Mouse (Mus musculus): ENCODE data around the gene Foxn2.
"Not testable (repeated sequence)": the region's sequence is repeated elsewhere in the genome, so short reads cannot be mapped to it uniquely, and the experiment has no call there.

Foxn2 gene

DNA sequence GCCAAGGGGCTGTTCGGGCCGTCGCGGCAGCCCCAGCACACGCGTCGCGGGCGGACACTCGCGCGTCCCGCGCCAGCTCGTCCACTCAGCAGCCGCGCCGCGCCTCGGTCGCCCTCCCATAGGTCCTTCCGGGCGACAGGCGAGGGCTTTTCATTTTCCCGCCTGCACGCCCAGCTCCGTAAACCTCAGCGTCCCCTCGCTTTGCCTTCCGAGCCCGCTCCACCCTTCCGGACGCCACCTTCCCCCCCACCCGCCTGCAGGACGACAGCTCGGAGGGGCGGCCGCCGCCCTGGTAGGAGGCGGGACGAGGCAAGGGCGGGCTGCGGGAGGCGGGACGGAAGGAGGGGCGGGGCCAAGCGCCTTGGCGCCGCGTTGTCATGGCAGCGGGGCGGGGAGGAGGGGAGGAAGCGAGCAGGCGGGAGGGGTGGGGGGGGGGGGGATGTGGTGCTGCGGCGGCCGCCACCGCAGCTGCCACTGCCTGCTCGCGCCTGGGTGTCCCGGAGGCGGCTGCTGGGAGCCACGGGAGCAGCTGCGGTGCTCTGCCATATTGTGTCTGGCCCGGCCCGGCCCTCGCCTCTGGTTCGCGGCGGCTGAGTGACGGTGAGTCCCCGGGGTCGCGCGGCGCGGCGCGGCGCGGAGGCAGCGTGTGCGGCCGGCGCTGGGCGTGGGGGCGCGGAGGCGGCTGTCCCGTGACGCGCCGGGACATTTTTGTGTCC is at the start of gene Foxn2:
TSS of gene Foxn2 (plus strand) at position 427 of the 716 bp plus-strand sequence.
- peak; percentile 63 to 79 for DNase-seq (ENCODE audit: low spot score in 2 of 2)

DNA sequence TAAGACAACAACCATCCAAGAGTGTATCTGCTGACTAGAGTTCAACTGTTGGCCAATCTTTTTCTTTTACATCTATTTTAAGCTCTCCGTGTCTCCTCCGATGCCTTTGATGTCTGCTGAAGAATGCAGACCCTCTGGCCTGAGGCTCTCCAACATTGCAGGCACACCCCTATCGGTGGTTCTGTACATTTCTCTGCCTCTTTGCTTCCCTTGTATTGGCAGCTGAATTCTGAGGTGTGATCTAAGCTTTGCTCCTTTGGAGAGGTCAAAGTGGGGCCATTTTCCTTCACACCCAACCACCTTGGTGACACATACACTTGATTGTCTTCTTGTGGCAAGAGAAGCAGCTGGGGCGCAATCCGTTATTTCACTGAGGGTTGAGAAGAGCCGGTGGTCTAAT is 43.0 kb upstream of the Foxn2 start:
- no peak for DNase-seq (ENCODE audit: low spot score in 2 of 2)

DNA sequence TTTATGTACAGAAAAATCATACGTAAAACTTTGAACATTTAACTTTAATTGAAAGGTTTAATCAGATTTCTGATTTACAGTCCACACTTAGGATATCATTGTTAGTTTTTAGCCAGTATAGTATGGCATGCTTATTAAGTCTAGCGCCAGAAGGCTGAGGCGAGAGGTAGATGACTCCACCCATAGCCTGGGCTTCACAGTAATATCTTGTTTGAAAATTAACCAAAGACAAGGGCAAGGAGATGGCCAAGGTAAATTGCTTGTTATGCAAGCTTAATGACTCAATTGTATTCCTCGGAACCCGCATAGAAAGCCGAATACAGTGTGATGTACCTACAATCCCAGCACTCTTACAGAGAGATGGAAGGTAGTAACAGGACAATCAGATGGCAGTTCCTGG is 42.4 kb upstream of the Foxn2 start:
- no peak for DNase-seq (ENCODE audit: low spot score in 2 of 2)

DNA sequence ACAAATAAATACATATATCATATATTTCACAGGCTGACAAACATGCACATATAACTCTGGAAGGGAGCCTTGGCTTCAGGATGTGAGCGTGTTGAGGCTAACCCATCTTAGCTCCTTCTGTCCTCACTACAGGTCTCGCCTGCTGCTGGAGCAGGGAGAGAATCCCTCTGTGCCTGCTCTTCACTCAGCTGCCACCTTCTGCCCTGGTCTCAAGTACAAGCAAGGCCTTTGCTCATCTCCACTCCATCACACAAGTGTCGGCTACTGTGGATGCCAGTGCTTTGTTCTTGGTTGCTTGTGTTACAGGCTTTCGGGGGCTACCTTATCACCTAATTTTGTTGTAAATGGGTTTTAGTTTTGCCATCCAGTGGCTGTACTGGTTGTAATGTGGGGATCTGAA is 41.7 kb upstream of the Foxn2 start:
- no peak for DNase-seq (ENCODE audit: low spot score in 2 of 2)

DNA sequence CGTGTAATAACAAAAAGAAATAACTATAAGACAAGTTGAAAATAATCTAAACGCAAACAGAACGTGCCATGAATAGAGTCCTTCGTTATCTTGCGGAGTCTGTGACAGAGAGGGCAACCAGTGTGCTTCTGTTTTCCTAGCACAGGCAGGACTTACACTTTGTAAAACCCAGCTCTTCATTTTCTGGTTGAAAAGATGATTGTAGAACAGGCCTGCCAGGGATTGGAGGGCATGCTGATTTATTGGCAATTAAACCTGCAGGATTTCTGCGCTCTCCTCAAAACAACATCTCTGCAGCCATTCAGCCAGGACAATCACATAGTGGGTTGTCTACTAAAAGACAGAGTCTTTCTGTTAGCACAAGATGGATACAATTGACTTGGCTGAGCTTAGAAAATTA is 40.4 kb upstream of the Foxn2 start:
- DNase-seq (ENCODE audit: low spot score in 2 of 2), result no peak

DNA sequence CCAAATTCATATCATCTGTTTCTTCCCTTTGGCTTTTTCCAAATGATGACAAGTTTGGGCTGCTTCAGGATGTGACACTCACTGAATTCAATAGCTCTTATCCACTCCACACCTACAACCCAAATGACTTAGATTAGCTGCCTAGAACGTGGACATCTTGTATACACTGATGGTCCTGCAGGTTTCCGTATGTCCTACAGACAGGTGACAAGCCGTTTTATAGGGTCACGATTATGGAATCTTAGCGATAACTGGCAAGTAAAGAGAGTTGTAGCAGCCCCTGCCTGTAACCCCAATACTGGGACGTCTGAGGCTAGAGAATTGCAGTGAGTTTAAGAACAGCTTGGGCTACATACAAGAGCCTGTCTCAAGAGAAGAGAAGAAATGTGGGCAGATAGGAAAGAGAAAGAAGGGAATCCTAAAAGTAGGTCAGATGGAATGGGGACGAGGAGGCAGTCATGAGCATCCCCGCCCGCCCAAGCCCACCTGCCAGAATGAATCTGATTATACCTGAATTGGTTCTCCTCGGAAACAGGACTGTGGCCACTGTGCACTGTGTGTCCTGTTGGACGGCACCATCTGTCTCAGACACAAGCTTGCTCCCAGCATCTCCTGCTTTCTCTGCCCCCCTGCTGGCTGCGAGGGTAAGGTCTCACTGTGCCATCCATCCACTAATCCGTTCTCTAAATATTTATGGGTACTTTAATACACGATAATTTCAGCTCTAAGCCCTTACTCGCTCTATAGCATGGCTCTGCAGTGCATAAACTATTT is 39.6 kb upstream of the Foxn2 start:
- DNase-seq (ENCODE audit: low spot score in 2 of 2), result no peak

DNA sequence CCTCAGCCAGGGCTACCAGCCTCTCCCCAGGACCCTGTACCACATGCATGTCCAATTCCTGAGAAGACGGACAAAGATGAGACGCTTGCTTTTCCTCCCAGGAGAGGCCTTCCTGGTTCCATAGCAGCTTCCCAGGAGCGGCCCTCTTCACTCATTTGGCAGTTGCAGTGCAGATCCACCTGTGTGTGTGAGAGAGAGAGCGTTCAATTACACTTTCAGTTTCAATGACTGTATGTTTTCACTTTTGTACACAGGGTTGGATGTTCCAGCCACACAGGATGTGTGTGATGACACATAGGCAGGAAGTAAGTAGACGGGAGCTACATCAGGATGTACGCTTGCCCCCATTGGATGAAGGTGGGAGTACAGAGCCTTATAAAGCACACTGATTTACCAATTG is 37.2 kb upstream of the Foxn2 start:
- DNase-seq (ENCODE audit: low spot score in 2 of 2), result no peak

DNA sequence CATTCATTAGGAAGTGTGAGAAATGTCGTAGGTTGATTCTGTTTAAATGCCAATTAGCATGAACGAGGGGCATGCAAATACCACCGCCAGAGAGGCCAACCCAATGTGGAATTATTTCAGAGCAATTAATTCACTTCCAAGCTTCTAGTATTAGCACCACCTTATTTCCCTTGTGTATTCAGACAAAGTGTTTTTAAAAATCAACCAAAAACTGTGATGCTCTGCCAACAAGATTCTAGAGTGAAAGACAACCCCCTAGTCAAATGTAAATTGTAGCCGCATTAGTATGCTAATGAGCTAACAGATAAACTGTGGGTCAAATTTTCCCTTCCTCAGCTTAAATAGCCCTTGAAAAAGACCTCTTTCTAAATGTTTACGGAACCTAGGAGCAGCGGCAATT is 36.0 kb upstream of the Foxn2 start:
- DNase-seq (ENCODE audit: low spot score in 2 of 2), result no peak

DNA sequence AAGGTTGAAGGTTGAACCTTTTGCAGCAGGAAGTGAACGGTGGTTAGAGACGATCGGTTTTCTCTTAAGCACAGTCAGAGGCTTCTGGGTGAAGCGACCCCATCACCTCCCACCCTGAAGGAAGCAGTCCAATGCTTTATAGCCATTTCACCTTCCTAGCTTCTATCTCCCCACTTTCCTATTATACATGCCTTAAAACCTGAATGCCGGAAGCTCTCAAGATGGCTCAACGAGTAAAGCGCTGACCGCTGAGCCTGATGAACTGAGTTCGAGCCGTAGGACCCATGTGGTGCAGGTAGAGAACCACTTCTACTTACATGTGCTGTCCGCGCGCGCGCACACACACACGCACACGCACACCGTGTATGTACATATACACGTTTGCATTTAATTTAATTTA is 35.4 kb upstream of the Foxn2 start:
- no peak for DNase-seq (ENCODE audit: low spot score in 2 of 2)

DNA sequence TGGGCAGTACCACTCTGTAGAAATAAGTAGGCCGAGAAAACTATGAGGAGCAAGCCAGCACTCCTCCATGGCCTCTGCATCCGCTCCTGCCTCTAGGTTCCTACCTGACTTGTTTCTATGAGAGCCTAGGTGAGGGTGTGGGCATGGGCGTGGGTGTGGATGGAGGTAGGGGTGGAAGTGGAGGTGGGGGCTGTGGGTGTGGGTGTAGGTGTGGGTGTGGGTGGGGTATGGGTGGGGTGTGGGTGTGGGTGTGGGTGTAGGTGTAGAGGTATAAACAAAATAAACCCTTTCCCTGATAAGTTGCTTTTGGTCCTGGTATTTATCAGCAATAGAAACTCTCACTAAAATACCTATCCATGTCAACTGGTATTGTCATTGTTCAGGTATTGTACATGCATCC is 30.8 kb upstream of the Foxn2 start:
- DNase-seq (ENCODE audit: low spot score in 2 of 2), result no peak

DNA sequence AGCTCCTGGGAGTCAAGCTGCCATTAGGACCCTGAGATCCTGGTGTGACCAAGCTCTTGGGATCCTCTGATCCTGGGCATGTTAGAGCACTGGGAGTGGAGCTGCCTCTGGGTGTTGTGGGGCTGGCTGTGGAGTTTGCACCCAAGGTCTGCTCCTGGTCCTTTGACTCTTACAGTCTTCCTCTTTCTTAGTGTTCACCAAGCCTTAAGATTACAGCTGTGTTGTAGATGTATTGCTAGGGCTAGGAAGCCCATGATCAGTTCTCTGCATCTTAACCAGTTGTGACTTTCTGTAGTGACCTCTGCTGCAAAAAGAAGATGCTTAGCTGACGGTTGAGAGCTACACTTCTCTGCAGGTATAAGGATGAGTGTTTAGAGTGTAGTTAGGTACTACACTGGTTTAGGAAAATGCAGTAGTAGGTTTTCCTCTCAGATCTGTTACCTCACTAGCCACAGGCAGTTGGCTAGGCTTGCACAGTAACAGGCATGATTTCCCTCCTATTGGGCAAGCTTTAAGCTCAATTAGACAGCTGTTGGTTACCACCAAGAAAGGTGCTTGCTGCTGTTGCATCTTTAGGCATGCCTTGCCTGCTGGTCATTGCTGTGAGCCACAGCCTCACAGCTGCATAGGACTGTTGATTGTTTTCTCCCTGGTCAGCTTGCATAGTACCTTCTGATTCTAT is 27.2 kb upstream of the Foxn2 start:
- DNase-seq (ENCODE audit: low spot score in 2 of 2), result no peak

DNA sequence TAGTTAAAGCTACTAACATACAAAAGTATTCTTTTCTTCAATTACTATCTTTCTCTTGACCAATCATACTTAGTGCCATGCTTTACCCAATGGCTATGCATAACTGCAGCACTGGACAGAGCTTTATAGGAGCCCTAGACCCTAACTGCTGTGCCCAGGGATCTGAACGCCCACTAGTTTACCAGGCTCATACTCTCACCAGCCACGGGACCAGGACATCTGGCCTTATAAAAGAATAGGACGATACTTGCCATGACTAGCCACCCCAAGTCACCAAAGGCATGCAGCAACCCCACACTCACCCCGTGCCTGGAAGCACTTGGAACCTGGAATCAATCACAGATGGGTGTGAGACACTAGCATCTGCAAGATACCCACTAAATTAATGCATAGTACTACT is 20.1 kb upstream of the Foxn2 start:
- no peak for DNase-seq (ENCODE audit: low spot score in 2 of 2)

DNA sequence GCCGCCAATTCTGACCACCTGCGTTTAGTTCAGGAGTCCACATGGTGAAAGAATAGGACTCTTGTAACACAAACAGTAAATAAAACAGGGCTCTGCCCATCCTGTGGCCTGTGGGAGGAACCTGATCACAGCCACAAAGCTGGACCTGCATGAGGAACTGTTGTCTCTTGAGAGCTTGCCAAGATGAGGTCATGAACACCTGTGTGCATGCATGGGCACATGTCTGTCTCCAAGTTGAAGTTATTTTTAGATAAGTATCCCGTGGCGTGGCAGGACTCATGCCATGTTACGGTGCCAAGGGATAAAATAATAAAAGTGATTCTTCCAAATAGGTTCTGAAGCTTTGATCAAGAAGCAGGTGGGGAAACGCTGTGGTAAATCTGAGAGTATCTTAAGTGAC is 19.3 kb upstream of the Foxn2 start:
- DNase-seq (ENCODE audit: low spot score in 2 of 2), result no peak

DNA sequence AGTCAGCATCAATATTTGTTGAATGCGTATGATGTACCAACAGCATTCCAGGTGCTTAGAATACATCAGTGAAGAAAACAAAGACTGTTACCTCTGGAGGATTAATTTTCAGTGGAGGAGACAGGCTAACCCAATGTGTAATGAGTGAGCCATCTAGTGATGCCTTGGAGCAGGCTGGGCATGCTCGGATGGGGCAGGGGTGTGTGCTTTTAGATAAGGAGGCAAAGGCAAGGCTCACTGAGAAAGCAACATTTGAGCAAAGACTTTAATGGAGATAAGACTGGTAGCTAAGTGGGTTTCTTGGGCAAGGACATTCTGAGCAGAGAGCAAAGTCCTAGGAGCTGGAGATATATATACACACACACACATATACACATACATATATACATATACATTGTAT is 9.8 kb upstream of the Foxn2 start:
- no peak for DNase-seq (ENCODE audit: low spot score in 2 of 2)

DNA sequence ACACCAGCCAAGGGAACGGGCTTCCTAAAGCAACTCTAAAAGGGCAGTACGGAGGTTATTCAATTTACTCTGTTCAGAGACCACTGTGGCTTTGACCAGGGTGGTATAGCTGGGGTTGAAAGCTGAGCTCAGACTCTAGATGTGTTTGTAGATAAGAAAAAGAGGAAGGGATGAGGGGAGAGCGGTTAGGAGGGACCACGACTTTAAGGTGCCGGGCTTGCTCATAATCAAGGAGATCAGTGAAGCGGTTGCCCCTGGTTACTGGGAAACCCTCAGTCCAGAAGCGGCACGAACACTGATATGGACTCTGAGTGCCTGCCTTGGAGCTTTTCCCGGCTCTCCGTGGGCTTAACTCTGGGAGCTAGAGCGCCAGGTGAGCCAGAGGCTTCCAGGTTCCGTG is 9.0 kb upstream of the Foxn2 start:
- no peak for DNase-seq (ENCODE audit: low spot score in 2 of 2)

DNA sequence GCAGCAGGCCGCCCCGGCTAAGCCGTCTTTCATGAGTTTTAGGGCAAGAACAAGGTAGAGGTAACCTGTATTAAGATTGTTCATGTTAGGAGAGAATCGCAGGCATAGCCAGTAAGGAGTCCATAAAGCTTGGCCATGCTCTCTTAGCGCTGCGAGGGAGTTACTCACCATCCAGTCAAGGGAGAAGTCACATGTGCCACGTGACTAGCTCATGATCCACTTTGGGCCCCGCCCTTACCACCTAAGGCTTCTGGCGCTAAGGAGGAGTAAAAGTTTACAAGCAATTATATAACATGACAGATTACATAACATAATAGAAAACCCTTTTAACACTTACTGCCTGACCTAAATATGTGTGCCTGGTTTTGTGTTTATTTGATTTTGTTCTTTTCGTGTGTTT is 8.5 kb upstream of the Foxn2 start:
- no peak for DNase-seq (ENCODE audit: low spot score in 2 of 2)

DNA sequence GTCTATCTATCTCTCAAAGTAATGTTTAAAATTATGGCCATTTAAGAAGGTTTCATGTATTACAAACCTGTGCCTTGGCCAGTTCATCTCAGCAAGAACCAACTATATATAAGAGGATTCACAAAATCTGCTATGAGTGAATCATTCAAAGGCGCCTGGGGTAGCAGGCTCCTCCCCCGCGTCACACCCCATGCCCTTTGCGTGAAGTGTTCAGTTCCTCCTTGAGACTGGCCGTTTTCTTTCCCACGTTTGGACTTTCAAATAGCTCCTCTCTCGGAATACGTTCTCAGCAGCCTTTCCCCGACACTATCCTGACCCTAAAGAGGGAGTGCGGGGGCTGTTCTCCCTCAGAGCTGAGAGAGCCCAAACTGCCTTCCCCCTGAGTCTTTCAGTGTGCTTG is 5.2 kb upstream of the Foxn2 start:
- DNase-seq (ENCODE audit: low spot score in 2 of 2), result no peak

DNA sequence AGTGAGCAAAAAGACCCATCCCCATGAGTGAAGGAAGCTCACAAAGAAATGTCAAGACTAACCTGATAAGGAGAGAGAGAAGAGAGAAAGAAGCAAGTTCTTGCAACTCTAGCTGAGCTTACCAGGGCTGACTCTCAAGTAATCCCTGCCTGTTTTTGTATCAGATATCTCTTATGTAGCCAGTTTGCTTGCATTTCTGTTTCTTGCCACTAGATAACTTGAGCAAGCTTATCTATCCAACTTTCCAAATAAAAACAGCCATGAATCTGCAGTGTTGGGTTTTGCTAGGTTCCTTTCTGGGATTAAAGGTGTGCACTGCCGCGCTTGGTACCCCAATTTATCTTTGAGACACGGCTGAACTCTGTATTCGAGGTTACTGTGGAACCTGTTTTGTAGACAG is 4.2 kb upstream of the Foxn2 start:
- no peak for DNase-seq (ENCODE audit: low spot score in 2 of 2)

DNA sequence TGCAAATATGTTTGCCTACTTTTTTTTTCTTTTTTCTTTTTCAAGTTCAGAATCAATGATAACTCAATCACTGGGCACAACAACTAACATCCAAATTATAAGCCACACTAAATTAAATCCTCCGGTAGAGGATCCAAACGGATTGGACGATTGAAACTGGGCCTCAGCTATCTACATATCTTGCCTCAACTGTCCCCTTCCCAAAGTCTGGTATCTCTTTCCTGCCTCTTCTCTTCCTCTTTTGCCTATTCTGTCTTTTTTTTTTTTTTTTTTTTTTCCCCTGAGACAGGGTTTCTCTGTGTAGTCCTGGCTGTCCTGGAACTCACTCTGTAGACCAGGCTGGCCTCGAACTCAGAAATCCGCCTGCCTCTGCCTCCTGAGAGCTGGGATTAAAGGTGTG is 3.8 kb upstream of the Foxn2 start:
- DNase-seq (ENCODE audit: low spot score in 2 of 2), result not testable (repeated sequence)

DNA sequence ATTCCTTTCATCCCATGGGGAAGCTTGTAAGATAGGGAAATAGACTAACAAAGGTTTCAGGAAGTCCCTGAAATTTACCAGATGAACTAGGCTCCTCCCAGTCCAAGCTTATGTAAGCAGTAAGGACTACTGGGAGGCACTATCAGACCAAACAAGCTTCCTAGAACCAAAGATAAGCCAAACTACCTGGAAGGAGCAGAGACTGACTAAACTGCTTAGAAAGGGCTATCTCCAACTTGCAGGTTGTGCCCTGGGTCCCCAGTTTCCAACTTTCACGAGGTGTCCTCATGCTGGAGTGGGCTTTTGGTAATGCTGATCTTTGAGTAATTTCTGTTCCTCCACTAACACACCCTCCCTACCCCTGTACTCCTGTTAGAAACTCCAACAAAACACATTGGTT is 3.1 kb upstream of the Foxn2 start:
- DNase-seq (ENCODE audit: low spot score in 2 of 2), result no peak

DNA sequence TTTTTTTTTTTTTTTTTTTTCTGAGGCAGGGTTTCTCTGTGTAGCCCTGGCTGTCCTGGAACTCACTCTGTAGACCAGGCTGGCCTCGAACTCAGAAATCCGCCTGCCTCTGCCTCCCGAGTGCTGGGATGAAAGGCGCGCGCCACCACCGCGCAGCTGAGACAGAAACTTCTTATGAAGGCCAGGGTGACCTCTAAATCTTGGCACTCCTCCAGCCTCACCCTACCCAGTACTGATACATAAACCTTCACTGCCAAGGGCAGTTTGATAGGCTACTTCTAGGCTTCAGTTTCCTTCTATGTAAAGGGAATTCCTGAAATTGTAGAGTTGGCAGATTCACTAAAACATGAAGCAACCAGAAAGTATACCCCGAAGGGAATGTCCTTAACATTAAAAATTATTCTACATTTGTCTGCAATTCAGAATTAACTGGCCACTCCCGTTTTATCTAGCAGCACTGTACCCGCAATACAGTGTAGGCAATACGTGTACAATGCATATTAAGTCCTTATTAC is 918 bp upstream of the Foxn2 start:
- DNase-seq (ENCODE audit: low spot score in 2 of 2), result no peak

DNA sequence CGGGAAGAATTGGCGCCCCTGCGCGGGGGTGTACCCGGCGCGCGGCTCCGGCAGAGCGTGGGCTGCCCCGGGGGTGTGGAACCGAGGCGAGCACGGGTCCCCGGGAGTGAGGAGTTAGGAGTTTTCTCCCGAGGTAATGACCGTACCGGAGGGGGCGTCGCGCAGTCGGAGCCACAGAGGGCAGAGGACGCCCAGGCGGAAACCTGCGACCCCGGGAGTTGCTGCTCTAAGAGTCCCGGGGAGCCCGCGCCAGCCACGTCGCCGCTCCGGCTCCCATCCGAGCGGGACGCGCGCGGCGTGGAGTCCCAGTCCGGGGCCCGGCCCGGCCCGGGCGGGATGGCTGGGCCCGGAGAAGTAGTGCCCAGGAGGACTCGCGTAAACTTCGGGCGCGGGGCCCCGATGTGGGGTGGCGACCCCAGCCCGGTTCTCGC is 505 bp downstream of the Foxn2 start:
- peak in 1 of 2 experiments; percentile 25 for DNase-seq (ENCODE audit: low spot score in 2 of 2)

Data from frontal cortex, postnatal 25 days (tissue).